Mouse (Mus musculus) right cerebral cortex, adult 18-20 months (tissue): ENCODE measurements around the gene Abcc1.

Source experiments
- DNase-seq: peaks from one replicate; pipeline ENCODE4 v3.0.0; 2022; ENCODE audit warnings: mixed read lengths

Gene Abcc1

DNA sequence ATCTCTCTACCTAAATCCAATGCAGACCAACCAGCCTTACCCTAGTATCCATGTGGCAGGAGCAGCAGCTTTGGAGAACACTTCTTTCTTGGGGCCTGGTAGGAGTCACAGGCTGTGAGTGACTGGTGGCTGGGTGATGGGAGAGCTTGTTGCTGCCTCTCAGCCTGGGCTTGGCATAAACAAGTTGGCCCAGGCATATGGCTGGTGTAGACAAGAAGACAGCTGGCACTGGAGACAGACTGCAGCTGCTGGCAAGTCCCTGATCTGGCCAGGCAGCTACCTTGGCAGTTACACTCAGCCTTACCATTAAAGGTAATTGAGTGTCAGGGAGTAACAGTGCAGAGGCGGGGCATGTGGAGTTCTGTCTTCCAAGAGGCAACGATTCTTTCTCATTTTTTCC lies 16.0 kb downstream of the Abcc1 start:
- peak; percentile 66 for DNase-seq

DNA sequence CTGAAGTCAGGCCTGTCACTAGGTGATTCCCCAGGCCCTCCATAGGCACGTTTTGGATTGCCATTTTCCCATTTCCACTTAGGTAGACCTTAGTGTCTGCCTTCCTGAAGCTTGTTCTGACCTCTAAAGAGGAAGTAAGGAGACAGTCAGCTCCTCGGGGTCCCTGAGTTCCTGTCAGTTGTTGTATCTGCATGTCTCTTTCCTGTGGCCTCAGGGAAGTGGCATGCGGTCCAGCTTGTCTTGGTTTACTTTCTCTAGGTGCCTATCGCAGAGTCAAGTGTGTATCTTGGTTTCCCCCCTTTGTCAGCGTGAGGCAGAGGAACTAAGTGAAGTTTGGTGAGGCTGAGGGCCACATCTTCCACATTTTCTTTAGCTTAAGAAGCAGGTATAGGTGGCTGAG lies 17.3 kb downstream of the Abcc1 start:
- no peak for DNase-seq

DNA sequence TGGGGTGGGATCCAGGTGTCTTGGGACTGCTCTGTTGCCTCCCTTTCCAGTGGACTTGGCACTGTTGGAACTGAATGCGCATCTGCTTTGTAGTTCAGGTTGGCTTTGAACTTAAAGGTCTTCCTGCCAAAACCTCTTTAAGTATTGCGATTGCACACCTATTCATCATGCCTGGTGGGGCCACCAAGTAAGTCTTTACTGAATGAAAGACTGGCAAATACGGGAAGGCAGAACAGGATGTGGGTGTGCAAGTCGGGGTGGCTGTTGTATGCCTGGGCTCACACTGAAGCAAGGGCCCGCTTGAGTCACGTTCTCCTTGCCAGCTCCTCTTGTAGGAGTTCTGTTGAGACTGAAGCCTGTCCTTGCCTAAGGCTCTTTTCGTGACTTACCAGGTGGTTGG lies 18.5 kb downstream of the Abcc1 start:
- DNase-seq: no peak

DNA sequence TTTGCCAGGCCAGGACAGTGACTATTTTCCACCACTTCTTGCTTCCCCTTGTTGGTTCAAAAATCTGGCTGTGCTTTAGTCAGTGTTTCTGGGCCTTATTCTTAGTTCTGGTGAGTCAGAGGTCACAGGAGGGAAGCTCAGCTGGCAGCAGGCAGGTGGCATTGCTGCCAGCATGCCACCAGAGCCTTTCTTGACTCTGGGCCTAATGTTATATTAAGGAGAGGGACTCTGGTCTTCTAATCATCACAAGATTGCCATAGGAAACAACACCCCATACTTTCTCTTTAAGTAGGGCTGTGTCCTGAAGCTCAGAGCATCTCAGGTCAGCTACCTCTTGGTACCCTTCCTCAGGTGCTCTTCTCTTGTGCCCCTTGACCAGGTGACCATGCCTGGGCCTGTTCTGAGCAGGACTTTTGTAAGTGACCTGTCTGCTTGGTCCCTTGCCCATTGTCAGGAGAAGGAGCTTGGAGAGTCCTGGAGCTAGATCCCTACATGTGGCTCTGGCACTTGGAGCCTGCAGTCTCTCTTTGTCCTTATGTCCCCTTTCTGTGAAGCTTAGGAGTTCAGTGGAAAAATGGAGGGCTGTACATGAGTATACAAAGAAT lies 19.8 kb downstream of the Abcc1 start:
- no peak for DNase-seq

DNA sequence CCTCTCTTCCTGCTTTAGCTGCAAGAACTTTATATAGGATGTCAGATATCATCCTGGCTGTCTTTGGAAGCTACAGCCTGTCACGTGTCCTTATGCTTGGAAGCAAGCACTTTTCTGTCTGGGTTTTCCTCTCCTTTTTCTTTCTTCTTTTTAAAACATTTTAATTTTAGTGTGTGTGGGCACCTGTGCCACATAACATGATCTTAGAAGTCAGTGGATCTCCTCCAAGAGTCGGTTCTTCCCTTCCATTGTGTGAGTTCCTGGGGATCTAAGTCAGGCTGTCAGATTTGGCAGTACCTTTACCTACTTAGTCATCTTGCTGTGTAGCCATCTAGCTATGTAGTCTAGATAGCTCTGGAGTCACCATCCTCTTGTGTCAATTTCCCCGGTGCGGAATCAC lies 37.9 kb downstream of the Abcc1 start:
- DNase-seq: no peak

DNA sequence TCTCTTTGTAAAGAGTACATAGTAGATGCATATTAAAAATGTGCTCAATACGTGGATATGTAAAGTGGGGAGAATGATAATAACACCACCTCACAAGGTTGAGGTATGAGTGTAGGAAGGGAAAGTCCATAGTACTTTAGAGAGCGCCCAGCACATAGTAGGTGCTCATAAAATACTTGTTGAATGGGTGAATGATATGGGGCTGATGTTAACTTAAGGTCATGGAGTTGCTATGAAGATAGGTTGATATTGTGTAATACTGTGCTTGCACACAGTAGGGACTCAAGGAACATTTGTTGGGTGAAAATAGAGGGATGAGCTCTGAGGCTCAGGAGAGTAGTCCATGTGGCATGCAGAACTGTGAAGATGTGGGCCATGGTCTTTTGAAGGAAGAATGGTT lies 42.1 kb downstream of the Abcc1 start:
- no peak for DNase-seq

DNA sequence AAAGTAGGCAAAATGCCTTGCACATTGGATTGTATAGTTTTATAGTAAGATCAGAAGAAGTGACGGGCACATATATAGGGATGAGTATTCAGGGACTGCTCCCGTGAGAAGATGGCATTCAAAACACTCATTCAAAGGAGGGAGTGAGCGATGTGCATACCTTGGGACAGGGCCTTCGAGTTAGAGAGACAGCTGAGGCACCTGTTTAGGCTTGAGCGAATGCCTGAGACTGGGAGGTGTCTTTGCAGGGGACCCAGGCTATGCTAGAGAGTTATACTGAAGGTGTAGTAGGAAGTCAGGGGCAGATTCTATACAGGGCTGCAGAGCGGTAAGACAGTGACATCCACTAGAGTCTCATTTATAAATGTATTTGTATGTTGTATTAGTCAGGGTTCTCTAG lies 44.3 kb downstream of the Abcc1 start:
- no peak for DNase-seq

DNA sequence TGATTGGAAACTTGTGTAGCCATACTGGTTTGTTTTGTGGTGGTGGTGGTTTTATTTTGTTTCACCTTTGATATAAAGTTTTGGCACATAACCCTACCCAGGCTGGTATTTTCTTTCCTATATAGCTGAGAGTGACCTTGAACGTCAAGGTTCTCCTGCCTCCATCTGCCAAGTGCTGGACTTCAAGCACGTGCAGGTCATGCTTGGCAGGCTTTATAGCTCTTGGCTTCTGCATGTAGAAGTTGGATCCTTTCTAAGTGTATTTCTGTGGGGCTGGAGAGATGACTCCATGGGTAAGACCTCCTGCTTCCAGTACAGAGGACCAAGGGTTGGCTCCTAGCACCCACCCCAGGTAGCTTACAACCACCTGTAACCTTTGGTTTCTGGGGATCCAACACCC lies 47.8 kb downstream of the Abcc1 start:
- DNase-seq: no peak

DNA sequence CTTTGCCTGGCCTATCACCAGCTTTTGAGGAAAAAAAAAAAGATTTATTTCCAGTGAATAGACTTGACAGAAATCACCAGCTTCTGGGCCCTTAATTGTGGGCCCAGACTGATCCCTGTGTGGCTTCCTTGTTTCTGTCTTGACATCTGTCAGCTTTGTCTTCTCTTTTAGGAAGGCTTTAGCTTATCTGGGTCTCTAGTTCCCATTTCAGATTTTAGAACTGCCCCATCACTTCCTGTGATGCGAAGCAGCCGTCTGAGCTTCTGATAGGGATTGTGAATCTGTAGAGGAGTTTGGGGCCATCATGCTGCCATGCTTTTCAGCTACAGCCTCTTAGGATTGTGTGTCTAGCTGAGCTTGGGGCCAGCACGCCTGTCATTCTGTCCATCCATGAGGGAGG lies 48.4 kb downstream of the Abcc1 start:
- no peak for DNase-seq

DNA sequence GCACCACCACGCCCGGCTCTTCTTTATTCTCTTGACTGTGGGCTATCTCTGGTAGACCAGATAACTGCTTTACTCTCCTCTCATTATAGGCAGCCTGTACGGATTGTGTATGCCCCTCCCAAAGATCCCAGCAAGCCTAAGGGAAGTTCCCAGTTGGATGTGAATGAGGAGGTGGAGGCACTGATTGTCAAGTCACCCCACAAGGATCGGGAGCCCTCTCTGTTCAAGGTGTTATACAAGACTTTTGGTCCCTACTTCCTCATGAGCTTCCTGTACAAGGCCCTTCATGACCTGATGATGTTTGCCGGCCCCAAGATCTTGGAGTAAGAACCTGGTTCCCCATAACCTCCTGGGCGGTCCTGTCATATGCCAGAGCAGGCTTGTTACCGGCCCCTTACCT lies 49.3 kb downstream of the Abcc1 start:
- DNase-seq: no peak

DNA sequence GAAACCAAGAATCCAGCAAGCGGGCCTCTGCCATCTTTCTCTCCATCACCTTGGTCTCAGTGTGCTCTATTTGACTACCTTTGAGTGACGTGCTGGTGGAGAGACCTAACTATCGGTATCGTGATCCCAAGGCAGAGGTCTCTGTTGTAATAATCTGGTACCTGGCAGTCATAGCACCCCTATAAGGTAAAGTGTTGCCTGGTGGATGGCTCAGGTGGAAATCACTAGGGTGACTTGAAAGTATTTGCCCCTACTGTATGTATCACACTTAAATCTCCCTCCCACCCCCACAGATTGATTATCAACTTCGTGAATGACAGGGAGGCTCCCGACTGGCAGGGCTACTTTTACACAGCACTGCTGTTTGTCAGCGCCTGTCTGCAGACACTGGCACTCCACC lies 49.8 kb downstream of the Abcc1 start:
- no peak for DNase-seq

DNA sequence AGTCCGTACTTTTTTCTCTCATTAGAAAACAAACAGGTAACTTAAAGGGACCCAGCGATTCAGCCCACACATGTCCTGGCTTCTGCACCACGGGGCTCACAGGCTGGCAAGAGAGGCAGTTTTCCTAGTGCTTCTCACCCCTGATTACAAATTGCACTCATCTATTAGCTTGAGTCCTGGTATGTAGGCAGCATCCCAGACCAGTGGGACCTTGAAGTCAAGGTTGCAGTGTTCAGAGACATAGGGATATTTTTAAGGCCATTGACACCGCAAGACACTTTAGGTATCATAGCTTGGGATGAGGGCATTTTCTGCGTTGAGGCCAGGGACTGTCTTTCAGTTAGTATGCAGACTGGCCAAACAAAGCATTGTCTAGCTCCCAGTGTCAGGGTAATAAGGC lies 51.2 kb downstream of the Abcc1 start:
- no peak for DNase-seq

DNA sequence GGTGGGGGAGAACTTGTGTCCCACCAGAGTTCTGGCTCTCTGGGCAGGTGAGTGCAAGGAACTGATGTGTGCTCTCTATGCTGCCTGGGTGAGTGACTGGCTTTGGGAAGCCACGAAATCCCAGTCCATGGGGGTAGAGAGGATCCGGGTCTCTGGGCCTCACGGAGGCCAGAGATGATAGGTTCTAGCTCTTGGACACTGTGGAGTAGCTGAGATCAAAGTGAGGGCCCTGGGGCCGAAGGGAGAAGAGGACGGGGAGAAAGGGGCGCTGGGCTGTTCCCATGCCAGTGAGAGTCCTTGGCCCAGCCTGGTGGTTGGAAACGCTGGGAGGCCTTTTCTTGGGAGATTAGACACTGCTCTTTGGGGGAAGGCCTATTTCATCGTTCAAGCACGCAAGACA lies 53.8 kb downstream of the Abcc1 start:
- DNase-seq: no peak

DNA sequence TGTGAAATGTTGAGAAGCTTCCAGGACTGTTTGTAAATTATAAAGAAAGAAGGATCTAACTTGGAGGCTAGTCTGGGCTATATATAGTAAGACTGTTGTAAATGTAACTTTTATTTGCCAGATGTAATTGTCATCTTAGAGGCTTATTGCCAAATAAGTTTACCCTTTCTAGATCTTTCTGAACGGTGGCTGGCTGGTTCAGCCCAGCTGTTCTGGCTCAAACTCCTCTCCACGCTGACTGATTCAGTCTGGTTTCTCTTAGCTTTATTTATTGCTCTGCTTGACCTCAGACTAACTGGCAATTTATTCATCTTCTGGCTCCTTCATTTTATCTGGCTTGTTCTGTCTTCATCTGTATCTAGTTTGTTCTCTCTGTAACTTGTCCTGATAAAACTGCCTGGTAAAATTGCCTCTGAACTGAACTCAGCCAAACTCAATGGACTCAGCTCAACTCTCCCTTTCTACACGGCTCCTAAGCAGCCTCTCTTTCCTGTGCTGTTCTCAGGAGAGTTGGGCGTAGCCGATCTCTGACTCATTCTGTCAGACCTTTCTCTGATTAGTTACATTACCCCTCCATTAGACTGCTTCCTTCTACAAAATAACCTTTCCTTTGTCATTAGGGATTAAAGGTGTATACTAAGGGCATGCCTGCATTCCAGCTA lies 55.7 kb downstream of the Abcc1 start:
- DNase-seq: no peak

DNA sequence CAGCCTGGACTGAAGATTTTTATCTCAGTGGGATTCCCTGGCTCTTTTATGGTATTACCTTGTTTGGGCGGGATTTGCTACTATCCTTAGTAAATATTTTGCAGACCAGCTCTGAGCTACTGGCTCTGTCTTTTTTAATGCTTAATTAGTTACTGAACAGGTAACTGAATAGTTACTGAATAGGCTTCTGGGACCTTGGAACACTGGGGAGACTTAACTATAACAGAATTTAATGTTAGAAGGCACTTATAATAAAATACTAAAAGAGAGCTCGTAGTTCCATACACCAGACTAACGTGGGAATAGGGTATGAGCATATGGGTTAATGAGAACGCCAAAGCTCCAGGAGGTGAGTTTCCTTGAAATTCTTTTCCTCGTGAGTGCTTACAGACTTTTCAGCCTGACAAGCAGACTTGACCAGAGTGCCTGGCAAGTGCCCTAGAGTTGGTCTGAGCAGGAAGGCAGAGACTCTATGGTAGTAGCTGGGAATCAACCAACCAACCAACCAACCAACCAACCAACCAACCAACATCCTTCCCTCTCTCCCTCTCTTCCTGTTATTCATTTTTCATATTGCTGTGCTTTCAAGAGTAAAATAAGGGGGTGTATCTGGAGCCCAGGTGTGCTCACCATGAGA lies 59.3 kb downstream of the Abcc1 start:
- DNase-seq: no peak

DNA sequence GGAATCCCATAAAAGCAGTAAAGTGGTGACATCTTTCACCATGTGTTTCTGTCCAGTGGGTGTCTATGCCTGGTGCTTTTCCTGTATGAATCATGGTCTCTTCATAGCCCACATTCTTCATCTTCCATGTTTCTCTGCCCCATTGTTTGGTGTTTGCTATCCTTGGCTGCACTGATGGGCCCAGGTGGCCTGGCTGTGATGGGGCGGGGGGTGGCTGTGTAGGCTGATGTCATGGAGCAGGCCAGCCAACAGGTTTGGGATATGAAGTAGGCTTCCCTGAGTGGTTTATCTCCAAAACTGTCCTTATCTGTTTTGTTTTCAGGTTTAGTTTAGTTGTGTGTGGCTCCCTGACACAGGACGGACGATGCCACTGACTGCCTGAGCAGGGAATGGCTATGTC lies 60.7 kb downstream of the Abcc1 start:
- no peak for DNase-seq

DNA sequence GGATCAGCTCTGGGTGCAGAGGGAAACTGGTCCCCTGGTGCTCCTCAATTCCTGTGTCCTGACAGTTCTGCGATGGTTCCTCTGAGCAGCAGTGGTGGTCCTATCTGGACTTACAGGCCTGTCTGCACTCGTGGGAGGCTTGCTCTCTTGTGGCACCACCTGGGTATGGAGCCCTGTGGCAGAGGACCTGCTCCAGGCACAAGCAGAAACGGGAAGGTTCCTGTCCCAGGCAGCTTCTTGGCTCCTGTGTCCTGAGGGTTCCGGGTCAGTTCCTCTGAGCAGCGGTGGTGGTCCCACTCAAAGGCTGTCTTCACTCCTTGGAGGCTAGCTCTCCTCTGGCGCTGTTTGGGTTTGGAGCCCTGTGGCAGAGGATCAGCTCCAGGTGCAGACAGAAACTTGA lies 68.0 kb downstream of the Abcc1 start:
- no peak for DNase-seq

DNA sequence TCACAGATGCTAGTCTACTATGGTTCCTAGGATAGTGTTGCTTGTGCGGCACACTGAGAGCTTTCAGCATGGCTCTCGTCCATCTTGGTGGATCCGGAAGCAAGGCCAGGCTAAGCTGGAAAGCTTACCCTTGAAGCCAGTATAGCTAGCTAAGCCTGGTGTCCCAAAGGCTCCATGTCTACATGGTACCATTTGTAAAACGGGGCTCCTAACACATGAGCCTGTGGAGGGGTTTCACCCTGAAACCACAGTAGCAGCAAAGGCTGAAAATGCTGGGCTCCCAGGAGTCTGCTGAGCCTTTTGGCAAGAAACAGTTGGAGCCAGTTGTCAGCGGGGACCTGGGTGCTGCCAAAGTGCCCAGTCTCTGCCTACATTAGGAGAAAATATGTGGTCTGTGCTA lies 71.6 kb downstream of the Abcc1 start:
- DNase-seq: no peak

DNA sequence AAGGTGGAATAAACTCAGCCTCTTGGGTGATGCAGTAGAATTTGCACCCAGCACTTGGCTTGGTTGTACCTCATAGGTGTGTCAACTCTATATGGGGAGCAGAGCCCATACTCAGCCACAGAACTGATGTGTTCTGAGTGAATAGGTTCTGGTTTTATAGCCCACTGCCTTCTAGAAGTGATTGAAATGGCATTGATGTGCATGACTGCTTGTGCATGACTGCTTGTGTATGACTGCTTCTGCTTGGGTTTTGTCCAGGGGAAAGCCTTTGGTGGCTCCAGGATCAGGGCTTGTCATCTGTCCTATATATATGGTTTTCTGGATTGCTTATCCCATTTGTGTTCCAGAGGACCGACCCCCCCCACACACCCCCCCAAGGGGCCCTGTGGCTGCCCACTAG lies 74.2 kb downstream of the Abcc1 start:
- DNase-seq: no peak

DNA sequence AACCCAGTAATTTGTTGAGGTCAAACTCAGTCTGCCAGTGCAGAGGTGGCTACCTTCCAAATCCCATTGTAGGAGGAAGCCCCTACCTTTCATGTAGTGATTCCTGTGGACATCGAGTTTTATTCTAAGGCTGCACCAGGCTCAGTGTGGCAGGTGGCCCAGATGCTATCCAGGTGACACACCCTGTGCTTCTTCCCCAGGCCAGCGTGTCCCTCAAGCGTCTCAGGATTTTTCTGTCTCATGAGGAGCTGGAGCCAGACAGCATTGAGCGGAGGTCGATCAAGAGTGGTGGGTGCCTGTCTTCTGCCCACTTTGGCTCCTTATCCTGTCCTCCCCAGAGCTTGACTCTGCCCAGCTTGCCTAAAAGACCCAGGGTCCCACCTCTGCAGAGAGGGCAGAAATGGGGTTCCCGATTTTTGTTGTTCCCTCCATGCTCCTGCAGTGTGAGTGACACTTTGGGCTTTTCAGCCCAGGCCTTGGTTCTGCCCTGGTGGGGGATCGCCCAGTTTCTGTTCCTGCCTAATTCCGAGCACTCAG lies 76.2 kb downstream of the Abcc1 start:
- no peak for DNase-seq

DNA sequence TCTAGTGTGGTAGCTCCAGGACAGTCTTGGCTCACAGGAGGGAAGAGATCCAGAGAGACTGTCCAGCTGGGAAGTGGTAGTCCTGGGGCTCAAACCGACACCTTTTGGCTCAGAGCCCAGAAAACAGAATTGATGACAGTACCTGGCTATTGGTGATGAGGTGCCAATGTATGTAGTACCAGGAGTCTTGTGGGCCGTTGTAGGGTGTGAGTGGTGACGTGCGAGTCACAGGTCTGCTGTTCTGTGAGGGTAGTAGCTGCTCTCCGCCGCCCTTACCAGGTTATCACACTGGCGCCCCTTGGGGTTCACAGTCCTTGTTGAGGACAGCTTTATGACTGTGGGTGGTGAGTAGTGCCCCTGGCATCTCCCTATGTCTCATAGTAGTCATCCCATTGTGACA lies 77.2 kb downstream of the Abcc1 start:
- DNase-seq: no peak

DNA sequence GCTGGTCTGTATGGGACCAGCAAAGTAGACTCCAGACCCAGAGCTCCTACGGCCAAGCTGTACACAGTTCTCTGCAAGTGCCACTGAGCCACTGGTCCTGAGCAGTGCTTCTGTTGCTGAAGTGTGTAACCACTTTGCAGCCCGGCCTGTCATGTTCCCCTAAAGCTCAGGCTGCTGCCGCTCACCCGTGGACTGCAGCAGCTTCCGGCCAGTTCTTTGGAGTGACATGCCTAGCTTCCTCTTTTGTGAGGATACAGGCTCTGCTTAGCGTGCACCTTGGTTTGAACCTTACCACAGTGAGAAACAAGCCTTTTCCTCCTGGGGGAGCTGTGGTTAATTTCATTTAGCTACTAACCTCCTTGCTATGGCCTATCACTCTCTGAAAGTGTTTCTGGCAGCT lies 77.7 kb downstream of the Abcc1 start:
- no peak for DNase-seq

DNA sequence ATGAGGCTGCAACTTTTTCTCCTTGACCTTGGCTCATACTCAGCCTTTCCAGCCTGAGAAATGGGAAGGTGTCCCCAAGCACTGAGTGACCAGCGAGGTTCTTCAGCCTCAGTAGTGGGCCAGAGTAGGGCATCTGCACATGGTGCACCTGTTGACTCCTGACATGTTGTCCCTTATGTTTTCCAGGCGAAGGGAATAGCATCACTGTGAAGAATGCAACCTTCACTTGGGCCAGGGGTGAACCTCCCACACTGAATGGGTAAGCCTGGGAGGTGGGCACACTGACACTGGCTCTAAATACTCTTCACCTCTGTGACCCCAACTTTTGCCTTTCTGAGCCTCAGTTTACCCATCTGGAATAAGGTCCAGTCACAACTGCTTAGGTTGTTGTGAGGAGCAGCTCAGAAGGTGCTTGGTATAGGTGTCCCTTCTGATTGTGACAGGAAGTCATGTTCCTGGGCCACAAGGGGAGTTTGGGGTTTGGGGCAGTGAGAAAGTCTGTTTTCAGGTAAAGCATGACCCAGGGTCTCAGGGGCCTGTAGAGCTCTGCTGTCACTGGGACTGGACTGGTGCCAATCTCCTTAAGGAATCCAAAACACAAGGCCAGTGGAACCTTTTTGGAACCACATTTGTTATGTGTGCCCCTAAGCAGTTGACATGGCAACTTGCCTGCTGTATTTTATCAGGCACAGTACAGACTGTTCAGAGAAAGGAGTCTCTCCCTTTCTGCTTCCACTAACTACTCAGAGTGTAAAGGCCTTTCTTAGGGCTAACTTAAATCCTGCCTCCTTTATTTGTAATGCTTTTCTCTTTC lies 78.7 kb downstream of the Abcc1 start:
- no peak for DNase-seq
